Mouse (Mus musculus) forelimb bud, embryonic 11.5 days (tissue): ENCODE data around the gene Slfn9.
"Not testable (repeated sequence)": the region's sequence is repeated elsewhere in the genome, so short reads cannot be mapped to it uniquely, and the experiment has no call there.

Experiments used
- DNase-seq: peaks from one replicate; pipeline ENCODE4 v3.0.0-alpha.2; 2012; ENCODE audit warnings: low read depth, low spot score

Slfn9 gene

GRCm38 (mm10) chr11:82956925-82957324 is 34.7 kb downstream of the Slfn9 start:
- no peak for DNase-seq

GRCm38 (mm10) chr11:82954631-82955030 is 37.0 kb downstream of the Slfn9 start:
- no peak for DNase-seq

- DNase-seq, result no peak
Measured at GRCm38 (mm10) chr11:82952612-82953542, 38.8 kb downstream of the Slfn9 start.

GRCm38 (mm10) chr11:82951865-82952611 is 39.6 kb downstream of the Slfn9 start:
- no peak for DNase-seq

GRCm38 (mm10) chr11:82950736-82951481 is 40.7 kb downstream of the Slfn9 start, which contains the start of gene Slfn5:
Slfn5 (plus strand) TSS chr11:82951349.
- DNase-seq, result no peak

- DNase-seq, result no peak
Measured at GRCm38 (mm10) chr11:82949036-82949435, 42.6 kb downstream of the Slfn9 start.

GRCm38 (mm10) chr11:82947457-82947856 is 44.2 kb downstream of the Slfn9 start:
- DNase-seq, result no peak

GRCm38 (mm10) chr11:82945636-82946035 is 46.0 kb downstream of the Slfn9 start:
- DNase-seq, result no peak

- DNase-seq, result no peak
Measured at GRCm38 (mm10) chr11:82943336-82943735, 48.3 kb downstream of the Slfn9 start.

GRCm38 (mm10) chr11:82933186-82933585 is 58.4 kb downstream of the Slfn9 start:
- no peak for DNase-seq

- not testable (repeated sequence) for DNase-seq
Measured at GRCm38 (mm10) chr11:82931671-82932450, 59.8 kb downstream of the Slfn9 start.

- DNase-seq, result not testable (repeated sequence)
Measured at GRCm38 (mm10) chr11:82931161-82931560, 60.5 kb downstream of the Slfn9 start.

- not testable (repeated sequence) for DNase-seq
Measured at GRCm38 (mm10) chr11:82930391-82930955, 61.2 kb downstream of the Slfn9 start.

- no peak for DNase-seq
Measured at GRCm38 (mm10) chr11:82929633-82929950, 62.0 kb downstream of the Slfn9 start.

GRCm38 (mm10) chr11:82928897-82929632 is 62.6 kb downstream of the Slfn9 start:
- DNase-seq, result no peak
